10 mouse cellular contexts compared by ENCODE assay signal in the genomic region with DNA sequence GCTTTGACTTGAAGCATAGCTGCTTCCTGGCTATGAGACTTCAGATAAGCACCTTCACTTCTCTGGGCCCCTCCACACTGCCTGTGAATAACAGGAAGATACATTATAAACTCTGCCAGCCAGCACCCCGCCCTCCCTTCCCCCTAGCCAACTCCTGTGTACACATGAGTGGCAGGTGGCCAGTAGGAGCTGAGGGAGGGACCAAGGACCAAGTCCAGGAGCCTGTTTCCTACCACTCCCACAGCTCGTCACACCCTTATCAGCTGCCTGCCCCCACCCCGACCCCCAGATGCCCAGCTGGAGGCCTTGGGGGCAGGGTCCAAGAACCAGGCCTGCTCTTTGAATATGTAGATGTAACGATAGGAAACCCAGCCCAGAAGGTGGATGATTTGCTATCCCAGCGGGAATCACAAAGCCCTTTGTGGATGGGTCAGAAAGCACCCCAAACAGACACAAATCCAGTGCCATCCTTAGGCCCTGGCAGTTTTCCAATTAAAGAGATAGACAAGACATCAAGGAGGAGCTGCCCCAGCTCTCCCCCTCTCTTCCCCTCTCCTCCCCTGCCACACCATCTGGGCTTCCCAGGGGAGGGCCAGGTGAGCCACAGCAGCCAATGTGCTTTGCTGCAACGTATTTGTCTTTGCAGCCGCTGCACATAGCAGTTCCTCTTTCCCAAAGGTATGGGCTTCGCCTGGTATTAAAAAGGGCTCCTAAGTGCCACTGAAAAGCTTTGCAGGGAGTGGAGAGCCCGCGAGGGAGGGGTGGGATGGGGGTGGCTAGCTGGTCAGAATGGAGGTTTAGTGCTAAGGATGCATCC. TPM values are rescaled to one million over a fixed set of nuclear protein-coding genes. Genes with fewer than 3 reads are reported as not detected.
DNase-seq lines count a peak whose midpoint lies in the region; ATAC-seq and TF ChIP-seq lines count a peak whose summit lies in the region.
"Had no signal": no experiment of that assay in that cellular context is flagged by ENCODE, and none has a peak within 500 bp of the region (broad histone marks: within the 10 kb centered on the region; RNA-seq: fewer than 3 reads in every experiment).

No protein-coding gene starts in this region.

- H3K27ac ChIP-seq in kidney, embryonic 15.5 days = no peak overlapping the region
- H3K27ac ChIP-seq in MEL (ENCODE audit: control insufficient read depth, low read depth, low read length) = no peak overlapping the region
- no peak overlapping the region for H3K27ac ChIP-seq in hindbrain, embryonic 13.5 days
- H3K27ac ChIP-seq: macrophage had no signal

- TF ChIP-seq POLR2A in MEL (IDR thresholded peaks at IDR 0.05; ENCODE audit: control insufficient read depth in 1 of 2, insufficient read depth in 1 of 2, low read depth in 1 of 2, low read length in 2 of 2, poor library complexity in 1 of 2) = no peak

- ATAC-seq in kidney, embryonic 15.5 days (replicated peaks; ENCODE audit: low FRiP score) = no peak
- ATAC-seq in hindbrain, embryonic 13.5 days (ENCODE audit: low FRiP score) = no peak

- no peak overlapping the region for H3K4me3 ChIP-seq in kidney, embryonic 15.5 days (replicated peaks)
- peak overlapping the region in 1 of 2 experiments; percentile 28; a peak in 1 of 4 replicates for H3K4me3 ChIP-seq in MEL (ENCODE audit: control insufficient read depth in 1 of 2, insufficient read depth in 1 of 2, low read depth in 2 of 2, low read length in 2 of 2)
- no peak overlapping the region for H3K4me3 ChIP-seq in hindbrain, embryonic 13.5 days

- no peak overlapping the region for H3K4me2 ChIP-seq in kidney, embryonic 15.5 days
- no peak overlapping the region for H3K4me2 ChIP-seq in hindbrain, embryonic 13.5 days

- TF ChIP-seq CTCF in MEL (IDR thresholded peaks at IDR 0.05 in 2 of 3, conservative IDR thresholded peaks at IDR 0.05 in 1 of 3; ENCODE audit: control insufficient read depth in 1 of 3, insufficient read depth in 1 of 3, low read depth in 2 of 3, low read length in 3 of 3, poor library complexity in 1 of 3, severe bottlenecking in 1 of 3) = no peak

- H3K9ac ChIP-seq in kidney, embryonic 15.5 days = no peak overlapping the region
- H3K9ac ChIP-seq in MEL (ENCODE audit: control insufficient read depth, low read depth, low read length, poor library complexity, severe bottlenecking) = no peak overlapping the region
- H3K9ac ChIP-seq in hindbrain, embryonic 13.5 days = peak overlapping the region; percentile 46

- no peaks in the 10 kb centered on the region for H3K79me2 ChIP-seq in MEL (ENCODE audit: control insufficient read depth, insufficient read depth, low read length, poor library complexity)

- no peaks in the 10 kb centered on the region for H3K36me3 ChIP-seq in kidney, embryonic 15.5 days
- H3K36me3 ChIP-seq in MEL (ENCODE audit: control insufficient read depth in 1 of 2, insufficient read depth in 2 of 2, low read length in 2 of 2) = peaks cover 0 to 6% of the 10 kb centered on the region in 2 experiments; a peak in 2 of 4 replicates
- no peaks in the 10 kb centered on the region for H3K36me3 ChIP-seq in hindbrain, embryonic 13.5 days
- H3K36me3 ChIP-seq: G1E had no signal

- no peak for TF ChIP-seq EP300 in MEL (IDR thresholded peaks at IDR 0.05; ENCODE audit: low read depth in 1 of 2, low read length in 2 of 2)

- H3K4me1 ChIP-seq in kidney, embryonic 15.5 days = peaks cover 46% of the 10 kb centered on the region
- peaks cover under 1 to 9% of the 10 kb centered on the region in 2 experiments for H3K4me1 ChIP-seq in MEL (ENCODE audit: control insufficient read depth in 1 of 2, insufficient read depth in 2 of 2, low read length in 2 of 2)
- peaks cover 41% of the 10 kb centered on the region for H3K4me1 ChIP-seq in hindbrain, embryonic 13.5 days (replicated peaks)

- no peaks in the 10 kb centered on the region for H3K9me3 ChIP-seq in kidney, embryonic 15.5 days (replicated peaks)
- no peaks in the 10 kb centered on the region for H3K9me3 ChIP-seq in MEL (replicated peaks; ENCODE audit: insufficient read depth, low read length)
- no peaks in the 10 kb centered on the region for H3K9me3 ChIP-seq in hindbrain, embryonic 13.5 days

- no peak for TF ChIP-seq RAD21 in MEL (IDR thresholded peaks at IDR 0.05; ENCODE audit: low read depth, low read length)

- peak; percentile 51 for DNase-seq in kidney, adult 11 months
- peak; percentile 74 for DNase-seq in MEL (ENCODE audit: low read depth, low spot score)
- peak; percentile 76 for DNase-seq in lung, postnatal 25 days (ENCODE audit: low spot score)
- DNase-seq in adrenal gland, adult (ENCODE audit: inconsistent age in 2 of 2, low spot score in 1 of 2) = no peak
- no peak for DNase-seq in thymus, adult 18-20 months
- DNase-seq in gastrocnemius, adult 8-10 months (ENCODE audit: low spot score in 2 of 2) = no peak

- 18% methylated on average over 10 of the region's 10 CpGs for WGBS in kidney, embryonic 15.5 days
- 6% methylated on average over 10 of the region's 10 CpGs for WGBS in hindbrain, embryonic 13.5 days

- peaks cover 65% of the 10 kb centered on the region for H3K27me3 ChIP-seq in kidney, embryonic 15.5 days
- no peaks in the 10 kb centered on the region for H3K27me3 ChIP-seq in MEL (ENCODE audit: control insufficient read depth in 1 of 2, insufficient read depth in 2 of 2, low read length in 2 of 2)
- 0 out of 2 replicates have a peak, but pooled peaks cover 22% of the 10 kb centered on the region for H3K27me3 ChIP-seq in hindbrain, embryonic 13.5 days

TF ChIP-seq in MEL, 35 proteins besides CTCF, POLR2A, EP300 and RAD21:
- TF ChIP-seq ETS1 (IDR thresholded peaks at IDR 0.05; ENCODE audit: low read depth, low read length) (peak; percentile 35), TAL1 (IDR thresholded peaks at IDR 0.05; ENCODE audit: low read length) (peak; percentile 10; the same call in 1 of the 2 replicates), NRF1 (IDR thresholded peaks at IDR 0.05; ENCODE audit: insufficient read depth, low read depth, low read length, poor library complexity, severe bottlenecking) (no peak), MXI1 (IDR thresholded peaks at IDR 0.05; ENCODE audit: low read depth, low read length) (0 out of 2 replicates have a peak, but pooled peaks have one; percentile 23)

RNA-seq across cellular contexts. Expression of a gene that starts 14.1 kb away (rescaled TPM):
- polyA plus RNA-seq in kidney, embryonic 15.5 days (2015; fragmentation: Nextera tagmentation; extraction: Ambion mirVana) = 4.1 and 4.9 TPM in 2 replicates
- 3.8 and 3.9 TPM in 2 replicates for total RNA-seq in MEL (2012; rRNA removed)
- 1 to 10 TPM in 1 of 2 experiments, not detected in 1; 6.2 TPM for polyA plus RNA-seq in MEL (2012; ENCODE audit: insufficient read depth in 1 of 2, insufficient read length in 2 of 2, low read depth in 1 of 2, low replicate concordance in 2 of 2, missing spikeins in 1 of 2)
- polyA plus RNA-seq in hindbrain, embryonic 13.5 days (2015; fragmentation: Nextera tagmentation; extraction: Ambion mirVana) = 13.6 and 13.8 TPM in 2 replicates
- total RNA-seq in gastrocnemius, adult 8-10 months (2022) = 1 to 10 TPM; 1.0 to 2.1 (median 1.5) TPM
- polyA plus RNA-seq: G1E had no signal

Comparison
In these comparisons a context has a peak if more than half of its experiments do, and no peak if none do; other contexts are left out.
1. DNase-seq: peak in kidney, adult 11 months (single experiment), MEL (single experiment) and lung, postnatal 25 days (single experiment); none in adrenal gland, adult (0 of 2), thymus, adult 18-20 months (0 of 2) and gastrocnemius, adult 8-10 months (0 of 2).